Mouse (Mus musculus) kidney, postnatal 0 days (tissue): ENCODE results near the gene Gm10300. TPM values are rescaled to one million over a fixed set of nuclear protein-coding genes. Genes with fewer than 3 reads are reported as not detected.

Experiments used
- ATAC-seq: fragments of 200-750 bp; cut with Nextera tagmentation; replicated peaks from 2 replicates; pipeline ENCODE4 v1.8.0; 2017; ENCODE audit warnings: low read depth, moderate number of reproducible peaks, moderate TSS enrichment, moderate library complexity; ENCODE audit not compliant: low FRiP score
- DNase-seq: peaks from one replicate; pipeline ENCODE4 v3.0.0-alpha.2; 2016; ENCODE audit warnings: low spot score
- H3K27ac ChIP-seq: fragments of 300-500 bp; sonication (generic); 2 replicates; pipeline ENCODE4 v1.5.1; 2014; ENCODE audit warnings: mild to moderate bottlenecking
- H3K27me3 ChIP-seq: fragments of 300-500 bp; sonication (generic); 2 replicates; pipeline ENCODE4 v1.6.1; 2014; ENCODE audit warnings: low read length, mixed read lengths; ENCODE audit not compliant: insufficient read depth
- H3K36me3 ChIP-seq: fragments of 300-500 bp; sonication (generic); 2 replicates; pipeline ENCODE4 v1.6.1; 2014; ENCODE audit warnings: low read length, mixed read lengths; ENCODE audit not compliant: insufficient read depth
- H3K4me1 ChIP-seq: fragments of 300-500 bp; sonication (generic); replicated peaks from 2 replicates; pipeline ENCODE4 v1.6.1; 2014; ENCODE audit warnings: antibody characterized with exemption, low read length, mixed read lengths; ENCODE audit not compliant: insufficient read depth
- H3K4me2 ChIP-seq: fragments of 300-500 bp; sonication (generic); 2 replicates; pipeline ENCODE4 v1.6.1; 2014; ENCODE audit warnings: mild to moderate bottlenecking, low read length, moderate library complexity, mixed read lengths
- H3K4me3 ChIP-seq: fragments of 300-500 bp; sonication (generic); replicated peaks from 2 replicates; pipeline ENCODE4 v1.5.1; 2014; ENCODE audit warnings: low read depth, low read length
- H3K9ac ChIP-seq: fragments of 300-500 bp; sonication (generic); 2 replicates; pipeline ENCODE4 v1.6.1; 2014; ENCODE audit warnings: low read depth, low read length
- H3K9me3 ChIP-seq: fragments of 300-500 bp; sonication (generic); replicated peaks from 2 replicates; pipeline ENCODE4 v1.6.1; 2016; ENCODE audit warnings: low read length, inconsistent platforms, mixed read lengths
- CTCF ChIP-seq: IDR thresholded peaks from 2 replicates; pipeline ENCODE4 v1.5.1; 2016; ENCODE audit warnings: antibody characterized with exemption, low read depth, mild to moderate bottlenecking, moderate library complexity
- WGBS: fragments of 180-500 bp; shearing (Covaris S2); extraction: QIAGEN DNeasy Blood & Tissue Kit; methylation state at CpG from one replicate; pipeline ENCODE4 v1.1.7; 2014; 5-methylcytosine and 5-hydroxymethylcytosine counted together
- polyA plus RNA-seq: library from polyadenylated mRNA; unstranded; fragments of >200 nt; fragmentation: Nextera tagmentation; extraction: Ambion mirVana; gene quantifications from 2 replicates; pipeline ENCODE4 v1.2.1, GENCODE M21; 2015

The Gm10300 gene
- polyA plus RNA-seq, 1 experiment from 2014 or later: 0.08 TPM

DNA sequence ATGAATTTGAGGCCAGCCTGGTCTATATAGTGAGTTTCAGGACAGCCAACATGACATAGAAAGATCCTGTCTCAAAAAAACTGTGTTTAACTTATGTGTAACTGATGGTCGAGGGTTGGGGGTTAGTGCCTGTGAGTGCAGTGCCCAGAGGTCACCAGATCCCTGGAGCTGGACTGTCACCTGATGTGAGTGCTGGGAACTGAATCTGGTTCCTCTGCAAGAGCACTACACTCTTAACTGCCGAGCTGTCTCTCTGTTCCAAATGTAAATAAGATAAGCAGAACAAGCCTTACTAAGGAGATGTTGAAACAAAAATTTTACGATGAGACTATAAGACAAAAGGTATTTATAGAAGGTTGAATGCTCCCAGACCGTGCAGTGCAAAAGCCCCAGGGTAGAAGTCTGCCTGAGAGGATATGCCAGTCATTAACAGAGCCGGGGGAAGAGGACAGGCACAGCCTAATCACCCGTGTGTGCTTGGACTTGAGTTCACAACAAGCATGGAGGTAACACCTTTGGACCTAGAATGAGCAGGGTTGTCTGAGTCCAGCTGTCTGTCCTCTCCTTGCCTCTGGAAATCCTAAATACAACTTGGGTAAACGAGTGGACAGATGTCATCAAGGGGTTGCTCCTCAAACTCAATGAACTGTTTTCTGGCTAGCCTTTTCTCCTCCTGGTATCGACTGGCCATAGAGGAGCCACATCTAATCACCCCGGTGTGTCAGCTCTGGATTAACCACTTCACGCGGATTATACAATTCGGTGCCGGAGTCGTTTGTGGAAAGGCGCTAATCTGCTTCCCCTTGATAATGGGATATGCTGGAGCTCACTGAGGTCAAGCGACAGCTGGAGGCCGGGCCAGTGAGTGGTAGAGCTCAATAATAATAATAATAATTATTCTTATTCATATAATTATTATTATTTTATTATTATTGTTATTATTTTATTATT, 11.3 kb upstream of the Gm10300 start:
- no peak for TF ChIP-seq CTCF
- ATAC-seq: no peak; the same call in 1 of the 2 replicates
- Histone ChIP-seq H3K27ac (no peak overlapping the region), H3K36me3 (no peaks in the 10 kb centered on the region), H3K4me2 (no peak overlapping the region), H3K9ac (no peak overlapping the region), H3K4me1 (peaks cover 14% of the 10 kb centered on the region), H3K4me3 (no peak overlapping the region), H3K9me3 (no peaks in the 10 kb centered on the region), H3K27me3 (no peaks in the 10 kb centered on the region)
- no peak for DNase-seq
- WGBS: 68% methylated on average over 17 of the region's 17 CpGs

DNA sequence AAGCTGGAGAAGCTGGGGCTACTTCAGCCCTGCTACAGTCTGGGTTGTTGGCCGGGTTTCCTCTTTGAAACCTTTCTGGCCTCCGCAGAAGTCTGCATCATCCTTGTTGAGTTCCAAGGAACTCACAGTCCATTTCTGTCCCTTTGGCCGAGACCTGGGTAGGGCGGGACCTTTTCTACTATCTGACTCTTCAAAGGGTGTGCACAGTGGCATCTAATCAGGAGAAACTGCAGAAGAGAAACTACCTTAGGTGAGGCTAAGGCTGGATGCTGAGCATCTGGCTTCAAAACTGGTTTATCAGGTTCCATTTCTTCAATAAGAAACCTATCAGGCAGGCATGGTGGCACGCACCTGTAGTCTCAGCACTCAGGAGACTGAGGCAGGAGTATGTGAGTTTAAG, 9.9 kb upstream of the Gm10300 start:
- ATAC-seq: no peak
- H3K27ac ChIP-seq: no peak overlapping the region
- WGBS: 77% methylated on average over 5 of the region's 5 CpGs
- no peaks in the 10 kb centered on the region for H3K9me3 ChIP-seq
- no peak for TF ChIP-seq CTCF
- no peak overlapping the region for H3K4me2 ChIP-seq
- H3K4me3 ChIP-seq: no peak overlapping the region
- no peak overlapping the region for H3K9ac ChIP-seq
- no peak for DNase-seq
- H3K4me1 ChIP-seq: peaks cover 14% of the 10 kb centered on the region
- no peaks in the 10 kb centered on the region for H3K27me3 ChIP-seq
- no peaks in the 10 kb centered on the region for H3K36me3 ChIP-seq

DNA sequence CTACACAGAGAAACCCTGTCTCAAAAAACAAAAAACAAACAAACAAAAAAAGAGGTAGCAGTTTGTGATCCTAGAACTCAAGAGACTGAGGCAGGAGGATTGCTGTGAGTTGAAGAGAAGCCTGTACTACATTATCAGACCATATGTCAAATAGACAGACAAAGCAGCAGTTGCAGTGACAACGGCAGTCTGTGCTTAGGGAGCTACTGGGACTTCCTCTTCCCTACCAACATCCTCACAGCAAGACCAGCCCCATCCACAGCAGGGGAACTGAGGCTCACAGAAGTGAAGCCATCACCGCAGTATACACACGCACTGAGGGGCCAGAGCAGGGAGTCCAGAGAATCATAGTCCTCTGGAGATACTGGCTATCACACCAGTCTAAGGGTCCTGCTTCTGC, 8.9 kb upstream of the Gm10300 start:
- Histone ChIP-seq H3K27me3 (no peaks in the 10 kb centered on the region), H3K4me3 (no peak overlapping the region), H3K36me3 (no peaks in the 10 kb centered on the region), H3K9ac (no peak overlapping the region), H3K4me1 (peaks cover 14% of the 10 kb centered on the region), H3K9me3 (no peaks in the 10 kb centered on the region), H3K4me2 (no peak overlapping the region), H3K27ac (peak overlapping the region; percentile 66; the same call in 1 of the 2 replicates)
- no peak for DNase-seq
- 52% methylated on average over 3 of the region's 3 CpGs for WGBS
- TF ChIP-seq CTCF: no peak
- ATAC-seq: no peak

DNA sequence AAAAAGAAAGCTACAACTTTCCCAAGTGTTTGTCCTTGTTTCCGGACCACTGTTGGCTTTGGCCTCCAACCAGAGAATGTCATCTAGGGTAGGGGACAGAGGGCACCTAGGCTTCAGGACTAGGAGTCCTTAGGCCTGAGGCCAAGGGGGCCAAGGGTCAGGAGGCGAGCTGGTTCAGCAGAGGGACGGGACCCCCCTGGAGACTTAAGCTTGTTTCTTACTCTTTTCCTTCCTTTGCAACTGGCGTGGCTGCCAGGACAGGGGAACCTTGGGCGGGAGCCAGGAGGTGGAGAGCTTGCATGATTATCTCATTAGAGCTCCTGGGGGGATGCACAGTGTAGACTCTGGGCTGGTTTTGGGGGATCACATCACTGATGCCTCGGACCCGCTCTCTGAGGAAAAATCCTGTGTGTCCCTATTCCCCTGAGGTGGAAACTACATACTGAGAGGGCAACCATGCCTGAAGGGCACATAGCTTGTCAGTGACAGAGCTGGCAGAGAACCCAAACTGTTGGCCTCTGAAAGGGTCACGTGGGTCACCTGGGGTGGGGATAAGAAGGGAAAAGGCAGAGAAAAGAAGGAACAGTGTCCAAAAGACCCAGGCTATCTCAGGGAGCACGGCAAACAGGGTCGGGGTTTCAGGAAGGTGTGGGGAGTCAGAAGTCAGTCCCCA, 8.3 kb upstream of the Gm10300 start:
- no peak overlapping the region for H3K9ac ChIP-seq
- H3K4me1 ChIP-seq: peaks cover 14% of the 10 kb centered on the region
- H3K9me3 ChIP-seq: no peaks in the 10 kb centered on the region
- H3K4me2 ChIP-seq: no peak overlapping the region
- ATAC-seq (no peak; the same call in 1 of the 2 replicates), DNase-seq (no peak)
- peak overlapping the region; percentile 66 for H3K27ac ChIP-seq
- H3K27me3 ChIP-seq: no peaks in the 10 kb centered on the region
- no peak for TF ChIP-seq CTCF
- H3K36me3 ChIP-seq: no peaks in the 10 kb centered on the region
- WGBS: 40% methylated on average over 10 of the region's 10 CpGs
- no peak overlapping the region for H3K4me3 ChIP-seq

DNA sequence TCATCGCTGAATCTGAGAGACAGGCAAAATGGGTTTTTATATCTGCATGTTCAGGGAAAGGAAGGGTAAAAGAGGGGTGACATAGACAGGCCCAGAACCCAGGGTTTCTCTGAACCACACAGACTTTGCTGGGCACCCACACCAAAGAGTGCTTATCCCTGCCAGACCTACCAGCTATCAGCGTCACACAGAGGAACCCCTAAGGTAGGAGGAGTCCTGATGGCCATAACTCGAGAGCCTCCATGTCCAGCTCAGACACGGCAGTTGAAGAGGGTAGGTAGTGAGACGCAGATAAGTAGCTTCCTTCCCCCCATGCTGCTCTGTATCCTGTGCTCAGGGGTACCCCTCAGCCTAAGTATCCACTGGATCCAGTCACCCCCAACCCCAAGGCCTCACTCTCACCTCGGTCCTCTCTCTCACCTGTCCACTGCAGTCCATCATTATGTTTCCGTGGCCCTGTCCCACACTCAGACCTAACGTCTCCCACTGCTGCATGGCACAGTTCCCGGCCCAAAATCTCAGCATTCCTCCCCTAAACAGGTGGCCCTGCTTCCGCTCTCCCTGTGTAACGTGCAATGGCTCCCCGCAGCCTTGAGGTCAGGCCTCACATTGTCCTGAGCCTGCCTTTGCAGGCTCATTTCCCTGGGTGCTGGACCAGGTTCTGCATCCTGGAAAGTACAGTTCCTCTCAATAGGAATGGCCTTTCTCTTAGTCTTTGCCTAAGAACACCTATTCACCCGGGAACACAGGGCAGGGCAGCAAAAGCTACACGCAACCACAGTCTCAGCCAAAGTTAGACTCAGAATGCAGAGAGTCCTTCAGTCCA, 7.2 kb upstream of the Gm10300 start:
- Histone ChIP-seq H3K36me3 (no peaks in the 10 kb centered on the region), H3K9ac (no peak overlapping the region), H3K27me3 (no peaks in the 10 kb centered on the region), H3K4me2 (no peak overlapping the region), H3K9me3 (no peaks in the 10 kb centered on the region), H3K4me1 (peaks cover 12% of the 10 kb centered on the region), H3K27ac (peak overlapping the region; percentile 66; the same call in 1 of the 2 replicates), H3K4me3 (no peak overlapping the region)
- ATAC-seq: no peak
- no peak for DNase-seq
- 87% methylated on average over 14 of the region's 14 CpGs for WGBS
- TF ChIP-seq CTCF: no peak

DNA sequence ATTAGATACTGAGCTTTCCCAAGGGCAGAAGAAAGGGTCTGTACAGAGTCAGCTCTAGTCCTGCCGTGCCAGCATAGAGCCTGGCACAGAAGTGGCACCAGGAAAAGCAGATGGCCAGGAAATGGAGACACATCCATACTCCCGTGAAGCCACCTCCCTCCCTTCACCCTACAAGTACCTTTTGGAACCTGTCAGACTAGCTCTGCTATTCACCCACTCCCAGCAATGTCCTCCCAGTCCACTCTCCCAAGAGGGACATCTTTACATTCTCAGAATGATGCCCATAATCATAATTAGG, 6.6 kb upstream of the Gm10300 start:
- no peak overlapping the region for H3K4me2 ChIP-seq
- ATAC-seq (no peak), DNase-seq (no peak)
- no peak for TF ChIP-seq CTCF
- no peak overlapping the region for H3K4me3 ChIP-seq
- H3K27me3 ChIP-seq: no peaks in the 10 kb centered on the region
- H3K4me1 ChIP-seq: peaks cover 11% of the 10 kb centered on the region
- no peak overlapping the region for H3K9ac ChIP-seq
- 64% methylated on average over 2 of the region's 2 CpGs for WGBS
- H3K36me3 ChIP-seq: no peaks in the 10 kb centered on the region
- H3K27ac ChIP-seq: no peak overlapping the region
- H3K9me3 ChIP-seq: no peaks in the 10 kb centered on the region
